Mouse (Mus musculus) urinary bladder, adult 2 months (tissue): ENCODE measurements around the gene Raf1. TPM values are rescaled to one million over a fixed set of nuclear protein-coding genes. Genes with fewer than 3 reads are reported as not detected.

Experiments
- polyA plus RNA-seq: library from polyadenylated mRNA; depleted of rRNA; stranded (reverse); fragments of >200 nt; gene quantifications from 2 replicates; pipeline ENCODE4 v1.2.3, GENCODE M21; 2012; rRNA removed

Gene Raf1
- polyA plus RNA-seq, 1 experiment, result 120 TPM

Other genes with a start within 250 kb of the Raf1 start
- 8.4 and 11.1 TPM in 2 replicates for gene Tsen2, start 132.0 kb downstream of the Raf1 start, polyA plus RNA-seq
- 0.07 and 0.17 TPM in 2 replicates for gene Mkrn2os, start 84.1 kb downstream of the Raf1 start, polyA plus RNA-seq
- 22.5 and 24.3 TPM in 2 replicates for gene Mkrn2, start 74.7 kb downstream of the Raf1 start, polyA plus RNA-seq
- 34.8 and 49.5 TPM in 2 replicates for gene Tmem40, start 85.8 kb upstream of the Raf1 start, polyA plus RNA-seq
- 6.5 and 7.0 TPM in 2 replicates for gene Cand2, start 97.9 kb upstream of the Raf1 start, polyA plus RNA-seq
- gene Rpl32, start 132.1 kb upstream of the Raf1 start, polyA plus RNA-seq, result 2,458 and 3,073 TPM in 2 replicates
- 0.56 and 0.74 TPM in 2 replicates for gene Efcab12, start 161.8 kb upstream of the Raf1 start, polyA plus RNA-seq
- gene Mbd4, start 176.7 kb upstream of the Raf1 start, polyA plus RNA-seq, result 4.4 and 5.0 TPM in 2 replicates
- gene Ift122, start 176.8 kb upstream of the Raf1 start, polyA plus RNA-seq, result 12.8 and 13.7 TPM in 2 replicates